10 mouse cellular contexts compared by ENCODE assay signal in the genomic region with DNA sequence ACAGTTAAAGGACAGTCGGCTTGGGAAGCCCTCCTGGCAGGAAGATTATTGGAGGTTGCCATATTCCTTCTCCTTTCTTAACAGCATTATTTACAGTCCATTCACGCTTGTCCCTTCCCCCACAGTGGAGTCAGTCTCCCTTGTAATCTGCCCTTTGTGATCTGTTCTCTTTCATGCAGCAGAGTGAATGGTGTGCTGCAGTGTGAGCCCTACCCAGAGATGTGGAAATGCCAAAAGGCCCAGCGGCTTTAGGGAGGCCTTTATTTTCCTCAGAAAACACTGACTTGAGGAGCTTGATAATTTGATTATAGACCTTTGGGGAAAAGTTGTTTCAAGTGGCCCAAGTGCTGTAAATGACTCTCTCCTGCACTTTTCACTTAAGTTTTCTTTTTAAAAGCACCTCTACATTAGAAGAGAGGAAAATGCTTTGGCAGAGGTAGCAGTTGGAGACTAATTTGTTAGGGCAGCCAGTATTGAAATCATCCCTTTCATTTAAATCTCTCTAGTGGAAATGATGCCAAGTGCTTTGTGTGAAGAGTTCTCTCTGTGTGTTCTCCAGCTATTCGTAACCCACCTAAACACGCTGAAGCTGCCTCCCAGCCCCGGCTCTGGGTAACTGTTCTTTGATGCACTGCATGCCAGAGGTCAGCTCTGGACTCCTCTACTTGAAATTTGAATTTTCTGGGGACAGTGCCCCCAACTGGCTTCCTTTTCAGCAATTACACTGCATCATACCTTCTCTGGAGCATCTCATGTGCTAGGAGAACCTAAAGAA. TPM values are rescaled to one million over a fixed set of nuclear protein-coding genes. Genes with fewer than 3 reads are reported as not detected.
A peak's percentile ranks its signal among the peaks of the same experiment; 100 is the strongest.
DNase-seq lines count a peak whose midpoint lies in the region; ATAC-seq lines count a peak whose summit lies in the region.
"Had no signal": no experiment of that assay in that cellular context is flagged by ENCODE, and none has a peak within 500 bp of the region (broad histone marks: within the 10 kb centered on the region; RNA-seq: fewer than 3 reads in every experiment).

No protein-coding gene starts in this region.

- DNase-seq in kidney, postnatal 36 days: peak; percentile 24 to 30
- no peak for DNase-seq in kidney, adult 18-20 months
- peak; percentile 38 for DNase-seq in embryo, embryonic 9.5 days (ENCODE audit: extremely low spot score)
- no peak for DNase-seq in hindbrain, embryonic 14.5 days (ENCODE audit: low spot score)
- DNase-seq in cerebellum, postnatal 36 days: no peak
- DNase-seq in cerebellum, adult 18-20 months: no peak
- DNase-seq: adrenal gland, postnatal 10 days had no signal

- 7% methylated on average over 6 of the region's 6 CpGs for WGBS in hindbrain, embryonic 14.5 days
- WGBS in neural tube, embryonic 15.5 days: 8% methylated on average over 6 of the region's 6 CpGs

- H3K36me3 ChIP-seq in hindbrain, embryonic 14.5 days (replicated peaks; ENCODE audit: control insufficient read depth, insufficient read depth): no peaks in the 10 kb centered on the region
- no peaks in the 10 kb centered on the region for H3K36me3 ChIP-seq in neural tube, embryonic 15.5 days

- no peaks in the 10 kb centered on the region for H3K27me3 ChIP-seq in hindbrain, embryonic 14.5 days (ENCODE audit: control insufficient read depth, insufficient read depth, low read length)
- no peaks in the 10 kb centered on the region for H3K27me3 ChIP-seq in neural tube, embryonic 15.5 days (replicated peaks)
- H3K27me3 ChIP-seq: heart, embryonic 13.5 days had no signal

- ATAC-seq in hindbrain, embryonic 14.5 days (ENCODE audit: low FRiP score): peak; percentile 88
- peak; percentile 83 for ATAC-seq in neural tube, embryonic 15.5 days (ENCODE audit: low FRiP score)
- ATAC-seq in CD4-positive, CD25-positive, alpha-beta regulatory T cell, adult 4 months: no peak

- H3K9ac ChIP-seq in hindbrain, embryonic 14.5 days: no peak overlapping the region
- H3K9ac ChIP-seq in neural tube, embryonic 15.5 days (replicated peaks): no peak overlapping the region
- H3K9ac ChIP-seq: heart, embryonic 13.5 days had no signal

- H3K9me3 ChIP-seq in hindbrain, embryonic 14.5 days (ENCODE audit: control insufficient read depth, low read length): no peaks in the 10 kb centered on the region
- H3K9me3 ChIP-seq in neural tube, embryonic 15.5 days (replicated peaks): no peaks in the 10 kb centered on the region
- H3K9me3 ChIP-seq: heart, embryonic 13.5 days had no signal

- H3K27ac ChIP-seq in hindbrain, embryonic 14.5 days: peak overlapping the region; percentile 60
- peak overlapping the region; percentile 63 for H3K27ac ChIP-seq in neural tube, embryonic 15.5 days (replicated peaks)
- H3K27ac ChIP-seq: heart, embryonic 13.5 days had no signal

- H3K4me2 ChIP-seq in hindbrain, embryonic 14.5 days (replicated peaks): no peak overlapping the region
- no peak overlapping the region for H3K4me2 ChIP-seq in neural tube, embryonic 15.5 days
- H3K4me2 ChIP-seq: heart, embryonic 13.5 days had no signal

- peaks cover 26% of the 10 kb centered on the region for H3K4me1 ChIP-seq in hindbrain, embryonic 14.5 days (replicated peaks; ENCODE audit: control insufficient read depth, insufficient read depth, low read length)
- H3K4me1 ChIP-seq in neural tube, embryonic 15.5 days: peaks cover 26% of the 10 kb centered on the region

- no peak overlapping the region for H3K4me3 ChIP-seq in hindbrain, embryonic 14.5 days (replicated peaks; ENCODE audit: low read length)
- no peak overlapping the region for H3K4me3 ChIP-seq in neural tube, embryonic 15.5 days (replicated peaks)
- H3K4me3 ChIP-seq: heart, embryonic 13.5 days had no signal

RNA-seq across cellular contexts. Expression of a gene that starts 50.1 kb away (rescaled TPM):
- polyA plus RNA-seq in hindbrain, embryonic 14.5 days (2014; fragmentation: Nextera tagmentation; extraction: Ambion mirVana): 257 and 260 TPM in 2 replicates
- 237 and 254 TPM in 2 replicates for polyA plus RNA-seq in neural tube, embryonic 15.5 days (2015; fragmentation: Nextera tagmentation; extraction: Ambion mirVana)
- polyA plus RNA-seq in CD4-positive, CD25-positive, alpha-beta regulatory T cell, adult 4 months (2017; shearing (Covaris generic)): 100 to 1,000 TPM; 126 to 136 TPM

Comparison
In these comparisons a context has a peak if more than half of its experiments do, and no peak if none do; other contexts are left out.
1. DNase-seq: peak in kidney, postnatal 36 days (2 of 2) and embryo, embryonic 9.5 days (single experiment); none in kidney, adult 18-20 months (single experiment), hindbrain, embryonic 14.5 days (single experiment), cerebellum, postnatal 36 days (0 of 2) and cerebellum, adult 18-20 months (0 of 2).